Mouse (Mus musculus) kidney, adult 2 months (tissue): ENCODE results near the gene Agtpbp1.

Source experiments
- CTCF ChIP-seq: fragments of 200-500 bp; conservative IDR thresholded peaks from 2 replicates; pipeline ENCODE4 v1.5.1; 2011; ENCODE audit warnings: low read depth, mild to moderate bottlenecking, control low read depth, low read length, moderate library complexity, mixed read lengths; ENCODE audit not compliant: insufficient read depth, insufficient read length
- POLR2A ChIP-seq: fragments of 200-500 bp; IDR thresholded peaks from one replicate; pipeline ENCODE4 v1.6.1; 2011; ENCODE audit warnings: low read depth, low read length, control low read depth

- TF ChIP-seq POLR2A (no peak), CTCF (no peak)
Observed at GRCm38 (mm10) chr13:59534301-59534700, 50.7 kb downstream of the Agtpbp1 start.
